Mouse (Mus musculus) ES-Bruce4 (cell line): ENCODE data around the gene Gm10282.

Source experiments
- CTCF ChIP-seq: IDR thresholded peaks from one replicate; pipeline ENCODE4 v1.8.1; 2011; ENCODE audit warnings: low read depth, low read length
- EP300 ChIP-seq: IDR thresholded peaks from 2 replicates; pipeline ENCODE4 v1.6.1; 2011; ENCODE audit warnings: low read depth, low read length; ENCODE audit not compliant: insufficient read depth
- POLR2A ChIP-seq: IDR thresholded peaks from one replicate; pipeline ENCODE4 v1.8.1; 2011; ENCODE audit warnings: low read length; ENCODE audit not compliant: insufficient read depth

- TF ChIP-seq POLR2A, result no peak
- TF ChIP-seq CTCF, result peak; percentile 29
- no peak for TF ChIP-seq EP300
Observed at GRCm38 (mm10) chr8:72273111-72273770, 31.8 kb downstream of the Gm10282 start.
